Mouse (Mus musculus) liver, adult (tissue): ENCODE data around the gene Rhob.

Experiments
- GATA4 ChIP-seq: IDR thresholded peaks from 2 replicates; pipeline ENCODE4 v1.6.1; 2014; ENCODE audit warnings: mild to moderate bottlenecking, low read length; ENCODE audit not compliant: insufficient replicate concordance

The Rhob gene

DNA sequence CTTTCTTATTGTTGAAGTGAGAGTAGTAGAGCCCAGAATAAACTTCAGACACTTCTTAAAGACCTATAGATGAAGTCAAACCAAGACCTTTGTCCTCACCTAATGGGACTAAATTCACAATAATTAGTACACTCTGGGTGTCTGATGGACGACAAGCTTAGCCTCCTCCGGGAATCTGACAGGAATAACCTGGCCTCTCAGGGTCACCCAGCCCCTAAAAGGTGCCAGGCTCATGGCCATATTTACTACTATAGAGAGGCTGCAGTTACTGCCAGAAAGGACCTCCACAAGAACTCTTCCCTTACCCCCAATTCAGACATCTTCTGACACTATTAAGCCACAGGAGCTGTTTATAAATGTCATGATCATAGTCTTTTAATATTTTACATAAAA, 2.5 kb downstream of the Rhob start:
- TF ChIP-seq GATA4 = no peak

DNA sequence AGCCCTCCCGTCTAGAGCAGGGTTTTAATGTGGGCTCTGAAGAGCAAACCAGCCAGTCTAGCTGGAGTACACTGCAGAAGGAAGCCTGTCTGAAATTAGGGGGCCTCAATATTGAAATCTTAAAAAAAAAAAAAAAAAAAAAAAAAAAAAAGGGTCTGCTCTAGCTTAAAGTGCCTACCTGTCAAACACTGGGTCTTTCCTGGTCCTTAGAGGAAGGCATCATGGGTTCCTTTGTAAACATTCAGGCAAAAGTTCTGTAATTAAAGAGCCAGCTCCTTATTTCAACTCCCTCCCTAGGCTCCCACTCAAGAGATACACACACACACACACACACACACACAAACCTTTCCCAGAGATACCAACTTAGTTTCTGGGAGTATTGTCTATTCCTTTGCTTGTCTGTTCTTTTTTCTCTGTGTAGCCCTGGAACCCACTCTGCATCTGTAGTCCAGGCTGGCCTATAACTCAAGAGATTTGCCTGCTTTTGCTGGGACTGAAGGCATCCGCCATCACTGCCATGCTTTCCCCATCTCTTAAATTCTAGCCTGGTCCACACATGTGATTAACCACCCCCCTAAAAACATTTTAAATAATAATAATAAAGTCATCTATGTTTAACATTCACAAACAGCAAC, 3.0 kb downstream of the Rhob start:
- TF ChIP-seq GATA4 = no peak

DNA sequence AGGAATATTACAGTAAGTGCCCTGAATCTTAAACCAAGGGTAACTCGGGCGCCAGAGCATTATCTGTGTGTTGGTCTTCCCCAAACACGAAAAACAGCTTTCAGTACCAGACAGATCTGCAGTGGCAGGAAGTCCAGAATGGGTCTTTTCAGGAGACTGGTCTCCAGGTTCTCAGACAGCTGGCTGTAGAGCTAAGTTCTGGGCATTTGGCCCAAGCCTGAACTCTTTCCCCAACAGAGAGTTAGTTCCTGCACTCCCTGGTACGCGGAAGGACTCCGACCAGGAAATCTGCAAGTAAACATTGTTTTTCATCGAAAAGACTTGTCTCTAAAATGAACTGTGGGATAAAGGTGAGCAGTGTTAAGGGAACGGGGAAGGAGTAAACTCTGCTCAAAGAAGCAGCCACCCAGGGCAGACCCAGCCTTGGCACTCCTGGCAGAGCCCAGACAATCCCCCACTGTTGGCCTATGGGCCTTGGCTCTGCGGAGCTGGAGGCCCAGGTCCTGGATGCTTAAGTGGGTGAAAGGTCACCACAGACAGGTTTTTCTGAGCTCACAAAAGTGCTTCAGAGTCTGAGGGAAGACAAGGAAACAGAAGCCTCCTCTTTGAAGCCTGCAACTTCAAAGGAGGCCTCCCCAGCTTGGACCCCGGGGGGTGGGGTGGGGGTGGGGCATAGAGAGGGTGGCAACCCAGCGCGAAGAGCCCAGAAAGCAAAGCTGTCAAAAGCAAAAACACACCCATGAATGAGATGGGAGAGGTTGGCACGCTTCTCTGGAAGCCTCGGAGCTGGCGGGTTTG, 3.7 kb downstream of the Rhob start:
- no peak for TF ChIP-seq GATA4

DNA sequence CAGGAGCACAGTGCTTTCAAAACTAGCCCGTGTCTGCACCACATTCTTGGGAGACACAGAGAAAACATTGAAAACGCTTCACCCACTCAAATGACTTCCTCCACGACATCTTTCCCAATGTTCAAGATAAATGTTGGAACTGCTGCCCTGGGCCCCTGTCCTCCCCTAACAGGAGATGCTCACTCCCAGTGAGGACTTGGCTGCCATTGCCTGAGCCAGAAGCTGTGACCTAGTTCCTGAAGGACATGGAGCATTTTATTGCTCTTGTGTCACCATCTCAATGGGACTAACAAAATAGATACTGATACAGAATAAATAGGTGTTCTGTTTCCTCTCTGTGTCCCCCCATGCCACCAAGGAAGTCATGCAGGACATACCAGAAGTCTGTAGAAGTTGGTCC, 5.1 kb downstream of the Rhob start:
- TF ChIP-seq GATA4 = no peak

DNA sequence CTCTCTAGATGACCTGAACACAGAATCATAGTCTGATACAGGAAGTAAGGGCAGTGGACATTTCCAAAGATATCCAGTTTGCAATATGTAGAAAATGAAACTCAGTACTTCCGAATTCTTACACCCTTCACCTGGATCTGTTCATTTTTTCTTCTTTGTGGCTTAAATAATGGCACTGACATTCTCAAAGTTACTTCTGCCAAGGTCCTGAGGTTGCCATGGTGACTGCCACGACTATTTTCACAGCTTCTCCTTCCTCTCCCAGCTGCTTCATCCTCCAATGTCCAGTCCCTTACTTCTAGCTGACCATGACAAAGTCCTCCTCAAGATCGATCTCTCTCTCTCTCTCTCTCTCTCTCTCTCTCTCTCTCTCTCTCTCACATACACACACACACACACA, 6.4 kb downstream of the Rhob start:
- no peak for TF ChIP-seq GATA4

DNA sequence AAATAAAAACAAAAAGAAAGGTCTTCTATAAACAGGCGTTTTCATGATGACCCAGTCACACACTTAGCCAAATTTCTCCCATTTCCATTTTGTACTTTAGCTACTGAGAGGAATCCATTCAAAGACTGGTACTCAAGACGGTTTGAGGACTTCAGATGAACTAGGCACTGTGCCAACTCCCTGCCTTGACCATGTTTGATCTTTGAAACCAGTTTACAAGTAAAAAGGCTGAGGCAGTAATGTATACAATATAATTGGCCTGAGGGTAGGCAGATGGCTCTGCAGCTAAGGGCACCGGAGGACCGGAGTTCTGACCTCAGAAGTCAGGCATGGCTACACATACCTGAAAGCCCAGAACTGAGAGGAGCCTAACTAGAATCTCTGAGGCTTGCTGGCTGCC, 10.7 kb downstream of the Rhob start:
- no peak for TF ChIP-seq GATA4

DNA sequence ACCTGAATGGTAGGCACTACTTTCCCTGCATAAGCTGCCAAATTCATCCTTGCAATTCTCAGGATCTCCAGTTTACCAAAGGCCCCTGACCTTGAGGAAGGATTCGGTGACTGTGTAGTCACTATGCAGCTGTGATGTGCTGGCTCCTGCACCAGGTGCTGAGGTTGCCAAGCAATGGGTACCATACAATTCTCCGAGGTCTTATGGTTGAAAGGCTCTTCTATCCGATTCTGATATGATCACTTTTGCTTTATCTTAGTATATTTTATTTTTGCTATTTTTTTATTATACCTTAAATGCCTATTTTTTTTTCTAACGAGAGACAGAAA, 11.2 kb downstream of the Rhob start:
- no peak for TF ChIP-seq GATA4

DNA sequence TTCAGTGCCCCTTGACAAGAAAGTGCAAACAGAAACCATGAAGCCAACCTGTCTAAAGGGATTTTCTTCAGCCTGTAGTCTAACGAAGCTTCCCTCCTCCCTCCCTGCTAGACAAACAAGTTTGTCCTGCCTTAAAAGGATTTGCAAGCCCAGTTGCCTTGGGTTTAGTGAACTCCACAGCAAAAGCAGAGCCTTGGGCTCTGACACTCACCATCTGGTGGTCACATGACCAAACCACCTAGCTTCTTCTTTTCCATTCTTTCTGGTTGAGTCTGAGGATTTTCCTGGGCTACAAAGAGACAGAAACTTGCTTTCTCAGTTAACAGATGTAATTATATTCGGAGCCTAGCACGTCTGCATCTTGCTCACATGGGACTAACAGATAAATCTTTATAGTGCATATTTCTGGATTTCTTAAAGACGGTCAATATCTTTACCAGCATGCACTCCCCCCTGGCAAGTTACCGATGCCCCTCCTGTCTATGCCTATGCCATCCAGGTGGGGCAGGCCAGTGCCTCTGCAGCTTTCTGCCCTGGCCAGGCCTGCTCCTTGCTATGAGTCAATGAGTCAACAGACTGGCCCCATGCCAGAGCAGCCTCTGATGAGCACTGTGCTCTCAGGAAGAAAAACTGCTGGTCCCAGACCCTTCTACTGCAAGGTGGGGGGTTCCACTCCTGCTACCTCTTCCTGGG, 11.7 kb downstream of the Rhob start:
- no peak for TF ChIP-seq GATA4

DNA sequence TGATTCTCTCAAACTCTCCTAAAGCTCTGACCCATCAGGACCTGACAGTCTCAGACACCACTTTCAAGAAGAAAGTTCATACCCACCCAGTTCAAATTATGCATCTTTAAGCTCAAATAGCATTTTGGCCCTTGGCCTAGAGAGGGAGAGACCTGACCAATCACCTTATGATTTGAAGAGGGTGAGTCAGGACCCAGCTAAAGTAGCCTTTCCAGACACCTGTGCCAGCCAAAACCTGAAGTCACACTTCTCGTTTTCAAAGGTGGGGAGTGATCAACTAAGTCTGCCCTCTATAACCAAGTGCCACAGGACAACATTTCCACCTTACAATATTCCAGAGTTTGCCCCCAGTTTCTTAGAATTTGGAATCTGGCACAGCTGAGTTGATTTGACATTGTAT, 12.5 kb downstream of the Rhob start:
- TF ChIP-seq GATA4 = no peak

DNA sequence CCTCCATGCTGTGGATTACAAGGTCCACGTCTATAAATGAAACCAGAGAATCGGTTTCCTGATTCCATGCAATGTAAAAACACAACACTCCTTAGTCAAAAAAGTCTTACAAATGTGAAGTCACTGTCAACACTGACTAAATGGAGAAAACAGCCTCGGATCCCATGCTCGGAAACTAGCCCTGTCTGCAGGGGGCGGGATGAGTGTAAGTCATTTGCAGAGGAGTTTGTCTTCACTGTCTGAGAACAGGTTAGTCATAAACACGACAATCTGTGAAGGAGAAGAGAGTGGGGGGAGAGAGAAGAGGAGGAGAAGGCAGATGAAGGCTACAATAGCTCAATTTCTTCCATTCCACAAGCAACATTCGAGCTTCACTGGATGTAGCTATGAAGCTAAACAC, 14.6 kb downstream of the Rhob start:
- no peak for TF ChIP-seq GATA4

DNA sequence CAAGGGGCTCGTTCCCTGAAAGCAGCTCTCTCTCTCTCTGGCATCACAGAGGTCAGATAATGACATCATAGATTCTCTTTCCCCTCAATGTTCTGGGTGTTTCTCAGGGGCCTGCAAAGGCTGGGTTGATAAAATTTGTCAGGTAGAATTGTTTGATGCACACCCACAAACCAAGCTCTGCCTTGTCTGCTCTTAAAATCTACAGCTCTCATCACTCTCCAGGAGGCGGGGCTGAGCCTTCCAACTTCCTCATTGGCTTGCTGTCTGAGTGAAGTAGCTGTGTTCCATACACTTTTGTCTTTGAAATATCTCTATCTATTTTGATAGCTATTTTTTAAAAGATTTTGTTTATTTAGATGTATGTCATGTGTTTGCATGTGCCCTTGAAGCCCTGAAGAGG, 17.6 kb downstream of the Rhob start:
- no peak for TF ChIP-seq GATA4

DNA sequence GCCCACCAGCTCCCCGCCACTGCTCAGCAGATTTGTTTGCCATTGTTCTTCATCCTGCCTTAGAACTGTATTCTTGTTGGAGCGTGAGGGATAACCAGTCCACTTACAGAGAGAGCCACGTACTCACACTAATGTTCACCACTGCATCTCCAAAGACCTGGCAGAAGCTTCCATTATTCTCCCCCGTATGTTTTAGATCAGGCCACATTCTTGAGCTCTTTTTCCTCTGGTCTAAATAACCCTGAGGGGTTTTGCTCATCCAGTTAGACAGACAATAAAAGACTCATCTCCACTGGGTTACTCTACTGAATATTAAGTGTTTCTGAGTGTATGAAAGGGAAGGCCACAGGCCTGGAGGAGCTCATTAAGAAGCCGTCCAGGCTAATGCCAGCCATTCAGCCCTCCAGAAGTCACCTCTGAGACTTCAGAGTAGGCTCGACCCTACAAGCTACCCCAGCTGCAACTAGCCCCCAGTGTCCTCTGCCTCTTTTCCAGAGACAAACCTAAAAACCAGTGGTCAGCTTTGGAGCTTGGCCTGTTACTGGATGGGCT, 24.9 kb downstream of the Rhob start:
- no peak for TF ChIP-seq GATA4

DNA sequence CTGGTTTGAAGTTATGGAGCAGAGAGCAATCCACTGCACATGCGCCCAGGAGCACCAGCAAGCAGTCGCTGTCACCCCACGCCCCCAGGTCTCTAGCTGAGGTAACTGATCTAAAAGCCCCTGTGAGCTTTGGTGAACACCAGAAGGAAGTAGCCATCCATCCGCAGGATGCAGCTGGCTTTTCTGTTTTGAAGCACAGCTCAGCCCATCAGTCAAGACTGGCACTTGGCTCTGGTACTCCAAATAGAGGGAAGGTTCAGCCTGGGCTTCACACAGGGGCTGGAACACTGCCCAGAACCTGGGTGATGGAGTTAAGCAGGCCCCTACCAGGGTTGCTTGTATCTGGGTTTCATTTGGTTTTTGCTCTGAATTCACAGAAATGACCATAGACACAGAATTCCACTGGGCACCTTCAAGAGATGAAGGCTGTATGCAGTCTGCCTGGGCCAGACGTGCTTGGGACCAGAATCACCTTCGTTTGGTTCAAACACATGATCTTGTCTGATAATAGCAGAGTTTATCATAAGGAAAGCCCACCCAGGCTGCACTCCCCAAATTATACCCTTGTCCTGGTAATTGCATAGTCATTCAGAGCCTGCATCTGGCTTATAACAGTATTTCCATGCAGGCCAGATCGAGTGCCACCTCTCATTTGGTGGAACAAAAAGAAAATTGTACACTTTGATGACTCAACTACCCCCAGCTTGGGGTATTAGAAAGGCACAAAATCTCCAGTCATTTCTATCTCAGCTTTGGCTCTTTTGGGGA, 27.0 kb downstream of the Rhob start:
- no peak for TF ChIP-seq GATA4

DNA sequence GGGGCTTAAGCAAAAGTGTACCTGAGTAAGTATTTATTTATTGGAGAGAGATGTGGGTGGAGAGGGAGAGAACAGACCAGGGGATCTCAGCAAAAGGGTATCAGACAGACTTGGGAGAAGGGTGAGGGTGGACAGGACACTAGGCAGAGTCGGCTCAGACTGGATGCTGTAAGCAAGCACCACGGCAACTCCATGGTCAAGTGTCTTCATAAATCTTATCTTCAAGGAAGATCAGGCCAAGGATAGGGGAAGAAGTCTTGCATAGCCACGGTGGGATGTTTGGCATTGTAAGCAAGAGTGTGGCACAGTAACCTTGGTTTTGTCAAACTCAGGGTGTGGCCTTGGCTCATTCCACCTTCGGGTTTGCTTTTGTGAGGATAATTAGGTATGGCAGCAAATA, 27.8 kb downstream of the Rhob start:
- no peak for TF ChIP-seq GATA4

DNA sequence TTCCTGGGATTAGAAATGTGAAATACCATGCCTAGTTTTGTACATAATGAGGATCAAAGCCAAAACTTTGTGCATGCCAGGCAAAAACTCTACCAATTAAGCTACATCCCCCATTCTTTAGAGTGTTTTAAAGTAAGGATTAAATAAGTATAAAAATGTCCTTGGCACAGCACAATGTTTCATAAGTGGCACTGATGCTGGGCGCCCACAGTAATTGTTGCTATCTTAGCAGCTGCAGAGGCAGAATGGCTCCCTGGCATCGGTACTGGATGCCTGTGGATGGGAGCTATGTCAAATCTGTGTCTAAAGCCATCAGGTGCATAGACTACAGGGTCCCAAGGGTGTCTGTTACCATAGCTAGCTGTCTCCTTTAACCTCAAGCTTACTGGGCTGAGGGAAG, 28.8 kb downstream of the Rhob start:
- TF ChIP-seq GATA4 = no peak
